Mouse (Mus musculus) intestine, postnatal 0 days (tissue): Measurements from ENCODE around the gene Lrrc4b. TPM values are rescaled to one million over a fixed set of nuclear protein-coding genes. Genes with fewer than 3 reads are reported as not detected.
A peak's percentile ranks its signal among the peaks of the same experiment; 100 is the strongest.

Experiments
- ATAC-seq: fragments of 200-750 bp; cut with Nextera tagmentation; 2 replicates; pipeline ENCODE4 v1.8.0; 2017; ENCODE audit warnings: mild to moderate bottlenecking, moderate TSS enrichment, moderate library complexity
- H3K27ac ChIP-seq: fragments of 300-500 bp; sonication (generic); 2 replicates; pipeline ENCODE4 v1.5.1; 2014; ENCODE audit warnings: mild to moderate bottlenecking, low read depth, low read length, moderate library complexity
- H3K27me3 ChIP-seq: fragments of 300-500 bp; sonication (generic); replicated peaks from 2 replicates; pipeline ENCODE4 v1.6.1; 2014; ENCODE audit warnings: low read length, mixed read lengths; ENCODE audit not compliant: control insufficient read depth, insufficient read depth
- H3K36me3 ChIP-seq: fragments of 300-500 bp; sonication (generic); 2 replicates; pipeline ENCODE4 v1.6.1; 2014; ENCODE audit warnings: mild to moderate bottlenecking, moderate library complexity; ENCODE audit not compliant: control insufficient read depth, insufficient read depth
- H3K4me1 ChIP-seq: fragments of 300-500 bp; sonication (generic); replicated peaks from 2 replicates; pipeline ENCODE4 v1.6.1; 2014; ENCODE audit warnings: antibody characterized with exemption, low read length, mixed read lengths; ENCODE audit not compliant: control insufficient read depth, insufficient read depth
- H3K4me2 ChIP-seq: fragments of 300-500 bp; sonication (generic); replicated peaks from 2 replicates; pipeline ENCODE4 v1.6.1; 2014; ENCODE audit warnings: low read depth, mild to moderate bottlenecking, moderate library complexity
- H3K4me3 ChIP-seq: fragments of 300-500 bp; sonication (generic); 2 replicates; pipeline ENCODE4 v1.5.1; 2014; ENCODE audit warnings: low read depth, low read length
- H3K9ac ChIP-seq: fragments of 300-500 bp; sonication (generic); 2 replicates; pipeline ENCODE4 v1.6.1; 2014; ENCODE audit warnings: mild to moderate bottlenecking, low read depth, low read length
- H3K9me3 ChIP-seq: fragments of 300-500 bp; sonication (generic); 2 replicates; pipeline ENCODE4 v1.6.1; 2016; ENCODE audit warnings: mixed run types; ENCODE audit not compliant: control insufficient read depth
- CTCF ChIP-seq: sonication (generic); IDR thresholded peaks from 2 replicates; pipeline ENCODE4 v1.5.1; 2016; ENCODE audit warnings: low read depth, mild to moderate bottlenecking, control low read depth, antibody characterized with exemption, moderate library complexity
- WGBS: fragments of 180-500 bp; shearing (Covaris S2); extraction: QIAGEN DNeasy Blood & Tissue Kit; methylation state at CpG from one replicate; pipeline ENCODE4 v1.1.7; 2014; 5-methylcytosine and 5-hydroxymethylcytosine counted together
- polyA plus RNA-seq: library from polyadenylated mRNA; unstranded; fragments of >200 nt; fragmentation: Nextera tagmentation; extraction: Ambion mirVana; gene quantifications from 2 replicates; pipeline ENCODE4 v1.2.1, GENCODE M21; 2015

Lrrc4b gene
- polyA plus RNA-seq, 1 experiment from 2014 or later, result 0.35 TPM

- Histone ChIP-seq H3K4me1 (no peaks in the 10 kb centered on the region), H3K4me2 (no peak overlapping the region), H3K36me3 (no peaks in the 10 kb centered on the region), H3K9ac (no peak overlapping the region), H3K9me3 (no peaks in the 10 kb centered on the region), H3K27me3 (peaks cover 59% of the 10 kb centered on the region), H3K27ac (no peak overlapping the region), H3K4me3 (no peak overlapping the region)
- ATAC-seq, result no peak
- 12% methylated on average over 7 of the region's 7 CpGs for WGBS
- TF ChIP-seq CTCF, result no peak
Observed at GRCm38 (mm10) chr7:44445528-44445923, 16.7 kb downstream of the Lrrc4b start.

DNA sequence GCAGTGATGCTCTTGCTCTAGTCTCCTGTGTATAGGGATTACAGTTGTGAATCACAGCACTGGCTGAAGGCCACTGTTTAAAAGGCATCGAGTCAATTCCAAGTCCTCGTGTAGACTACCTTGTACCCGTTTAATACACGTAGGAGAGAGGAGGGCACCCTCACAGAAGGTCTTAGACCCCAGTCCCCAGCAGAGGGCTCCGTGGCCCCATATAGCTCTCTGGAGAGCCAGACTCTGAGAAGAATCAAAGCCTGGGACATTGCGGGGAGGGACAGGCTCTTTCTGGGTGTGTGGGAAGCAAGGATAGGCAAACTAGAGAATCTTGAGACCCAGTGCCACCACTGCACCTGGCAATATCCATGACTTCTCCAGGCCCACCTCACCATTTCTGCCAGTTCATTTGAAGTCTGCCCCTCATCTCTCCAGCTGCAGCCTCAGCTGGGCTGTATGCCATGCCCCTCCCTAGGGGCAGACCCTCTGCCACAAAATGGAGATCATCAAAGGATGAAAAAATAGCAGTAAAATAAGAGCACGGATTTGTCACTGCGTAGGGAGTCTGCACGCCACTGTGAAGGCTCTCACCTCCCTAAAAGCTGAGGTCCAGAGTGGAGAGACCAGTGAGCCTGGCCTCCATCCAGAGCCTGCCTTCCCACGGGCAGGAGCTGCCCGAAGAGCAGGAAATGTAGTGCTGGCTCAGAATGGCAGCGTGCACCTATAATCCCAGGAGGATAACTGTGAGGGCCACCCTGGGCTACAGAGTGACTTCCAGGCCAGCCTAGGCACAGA, 17.4 kb downstream of the Lrrc4b start:
- Histone ChIP-seq H3K9ac (no peak overlapping the region), H3K4me3 (no peak overlapping the region), H3K9me3 (no peaks in the 10 kb centered on the region), H3K27ac (no peak overlapping the region), H3K36me3 (no peaks in the 10 kb centered on the region), H3K4me2 (no peak overlapping the region), H3K27me3 (peaks cover 52% of the 10 kb centered on the region), H3K4me1 (no peaks in the 10 kb centered on the region)
- ATAC-seq, result no peak
- WGBS, result 41% methylated on average over 12 of the region's 12 CpGs
- 0 out of 2 replicates have a peak, but pooled peaks have one; percentile 4 for TF ChIP-seq CTCF

GRCm38 (mm10) chr7:44453256-44453655, 24.4 kb downstream of the Lrrc4b start:
- Histone ChIP-seq H3K9me3 (no peaks in the 10 kb centered on the region), H3K4me2 (no peak overlapping the region), H3K27ac (no peak overlapping the region), H3K4me1 (no peaks in the 10 kb centered on the region), H3K9ac (no peak overlapping the region), H3K4me3 (no peak overlapping the region), H3K36me3 (no peaks in the 10 kb centered on the region), H3K27me3 (no peaks in the 10 kb centered on the region)
- 3% methylated on average over 3 of the region's 3 CpGs for WGBS
- ATAC-seq, result no peak
- no peak for TF ChIP-seq CTCF

- Histone ChIP-seq H3K4me1 (no peaks in the 10 kb centered on the region), H3K9ac (no peak overlapping the region), H3K4me3 (no peak overlapping the region), H3K27me3 (peaks cover 15% of the 10 kb centered on the region), H3K9me3 (no peaks in the 10 kb centered on the region), H3K27ac (no peak overlapping the region), H3K4me2 (no peak overlapping the region), H3K36me3 (no peaks in the 10 kb centered on the region)
- ATAC-seq, result no peak
- WGBS, result 74% methylated on average over 1 of the region's 1 CpGs
- no peak for TF ChIP-seq CTCF
Observed at GRCm38 (mm10) chr7:44456302-44456701, 27.5 kb downstream of the Lrrc4b start.

DNA sequence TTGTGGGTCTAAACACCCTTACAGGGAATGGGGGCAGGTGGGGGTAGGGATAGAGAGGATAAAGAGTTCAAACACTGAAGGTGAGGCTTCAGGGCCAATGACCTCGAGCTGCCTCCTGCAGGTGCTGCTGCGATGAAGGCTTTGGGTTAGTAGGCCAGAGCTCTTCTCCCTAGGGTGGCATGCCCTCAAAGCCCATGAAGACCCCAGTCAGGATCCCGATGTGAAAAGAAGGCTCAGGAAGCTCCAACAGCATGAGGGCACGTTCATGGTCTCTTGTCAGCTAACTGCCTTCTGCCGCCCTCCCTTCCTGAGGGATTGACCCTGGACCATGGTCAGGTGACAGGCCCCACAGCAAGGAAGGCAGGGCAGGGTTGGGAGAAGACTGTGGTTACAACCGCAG, 31.2 kb downstream of the Lrrc4b start:
- H3K9me3 ChIP-seq, result no peaks in the 10 kb centered on the region
- H3K36me3 ChIP-seq, result no peaks in the 10 kb centered on the region
- no peak overlapping the region for H3K9ac ChIP-seq
- H3K27me3 ChIP-seq, result peaks cover 49% of the 10 kb centered on the region
- TF ChIP-seq CTCF, result no peak
- 65% methylated on average over 6 of the region's 6 CpGs for WGBS
- no peak overlapping the region for H3K4me2 ChIP-seq
- no peak overlapping the region for H3K4me3 ChIP-seq
- no peaks in the 10 kb centered on the region for H3K4me1 ChIP-seq
- no peak overlapping the region for H3K27ac ChIP-seq
- no peak for ATAC-seq

GRCm38 (mm10) chr7:44460767-44461502, 32.1 kb downstream of the Lrrc4b start:
- Histone ChIP-seq H3K9ac (no peak overlapping the region), H3K4me2 (no peak overlapping the region), H3K9me3 (no peaks in the 10 kb centered on the region), H3K27me3 (peaks cover 49% of the 10 kb centered on the region), H3K4me3 (no peak overlapping the region), H3K27ac (no peak overlapping the region), H3K4me1 (no peaks in the 10 kb centered on the region), H3K36me3 (no peaks in the 10 kb centered on the region)
- no peak for TF ChIP-seq CTCF
- 64% methylated on average over 31 of the region's 31 CpGs for WGBS
- no peak for ATAC-seq
